11 mouse cellular contexts compared by ENCODE assay signal in genomic region chr9:48733083-48733482, GRCm38 (mm10).
DNase-seq lines count a peak whose midpoint lies in the region; ATAC-seq and TF ChIP-seq lines count a peak whose summit lies in the region.
"Had no signal": no experiment of that assay in that cellular context is flagged by ENCODE, and none has a peak within 500 bp of the region (broad histone marks: within the 10 kb centered on the region; RNA-seq: fewer than 3 reads in every experiment).

No protein-coding gene starts in this region.

- H3K36me3 ChIP-seq in forebrain, embryonic 13.5 days (ENCODE audit: poor library complexity, severe bottlenecking), result no peaks in the 10 kb centered on the region
- no peaks in the 10 kb centered on the region for H3K36me3 ChIP-seq in midbrain, embryonic 14.5 days (ENCODE audit: control insufficient read depth, insufficient read depth, low read length)
- H3K36me3 ChIP-seq: stomach, embryonic 15.5 days had no signal

- H3K4me1 ChIP-seq in forebrain, embryonic 13.5 days, result peaks cover 99% of the 10 kb centered on the region
- H3K4me1 ChIP-seq in midbrain, embryonic 14.5 days (ENCODE audit: control insufficient read depth, insufficient read depth, low read length), result peaks cover 71% of the 10 kb centered on the region

- H3K4me3 ChIP-seq in layer of hippocampus, adult 2 months, result no peak overlapping the region
- no peak overlapping the region for H3K4me3 ChIP-seq in forebrain, embryonic 13.5 days
- no peak overlapping the region for H3K4me3 ChIP-seq in midbrain, embryonic 14.5 days (replicated peaks; ENCODE audit: low read depth, low read length)
- H3K4me3 ChIP-seq: stomach, embryonic 15.5 days had no signal

- no peaks in the 10 kb centered on the region for H3K9me3 ChIP-seq in forebrain, embryonic 13.5 days (replicated peaks)
- H3K9me3 ChIP-seq in midbrain, embryonic 14.5 days (ENCODE audit: control insufficient read depth, low read length), result no peaks in the 10 kb centered on the region
- H3K9me3 ChIP-seq: stomach, embryonic 15.5 days had no signal

- peak overlapping the region; percentile 99 for H3K27ac ChIP-seq in layer of hippocampus, adult 2 months
- H3K27ac ChIP-seq in forebrain, embryonic 13.5 days, result peak overlapping the region; percentile 55
- peak overlapping the region; percentile 41; the same call in 1 of the 2 replicates for H3K27ac ChIP-seq in midbrain, embryonic 14.5 days (replicated peaks; ENCODE audit: low read depth, low read length)
- H3K27ac ChIP-seq: liver, embryonic 14.5 days had no signal

- no peak for ATAC-seq in forebrain, embryonic 13.5 days
- no peak for ATAC-seq in midbrain, embryonic 14.5 days (ENCODE audit: low FRiP score, low TSS enrichment)
- ATAC-seq in frontal cortex, adult (ENCODE audit: low TSS enrichment), result no peak

- H3K4me2 ChIP-seq in forebrain, embryonic 13.5 days, result no peak overlapping the region
- no peak overlapping the region for H3K4me2 ChIP-seq in midbrain, embryonic 14.5 days (ENCODE audit: low read length)
- H3K4me2 ChIP-seq: stomach, embryonic 15.5 days had no signal

- WGBS in forebrain, embryonic 13.5 days, result 57% methylated on average over 6 of the region's 6 CpGs
- WGBS in midbrain, embryonic 14.5 days, result 69% methylated on average over 6 of the region's 6 CpGs

- peaks cover 23% of the 10 kb centered on the region for H3K27me3 ChIP-seq in forebrain, embryonic 13.5 days
- H3K27me3 ChIP-seq in midbrain, embryonic 14.5 days (ENCODE audit: control insufficient read depth, insufficient read depth, low read length), result no peaks in the 10 kb centered on the region

- TF ChIP-seq CTCF in layer of hippocampus, adult 2 months (conservative IDR thresholded peaks at IDR 0.05), result no peak

- peak; percentile 69 to 83 for DNase-seq in cerebellum, postnatal 10 days
- DNase-seq in cerebellum, adult 9-10 months, result no peak
- DNase-seq in layer of hippocampus, adult 2 months (ENCODE audit: low spot score in 2 of 2), result no peak
- no peak for DNase-seq in layer of hippocampus, adult 11-12 months (ENCODE audit: low spot score)
- no peak for DNase-seq in midbrain, embryonic 14.5 days
- DNase-seq in urinary bladder, postnatal 10 days (ENCODE audit: low spot score), result no peak
- DNase-seq: B cell, adult 2 months had no signal

- no peak overlapping the region for H3K9ac ChIP-seq in forebrain, embryonic 13.5 days
- no peak overlapping the region for H3K9ac ChIP-seq in midbrain, embryonic 14.5 days (replicated peaks; ENCODE audit: low read length)
- H3K9ac ChIP-seq: liver, embryonic 14.5 days; stomach, embryonic 15.5 days had no signal

Comparison
In these comparisons a context has a peak if more than half of its experiments do, and no peak if none do; other contexts are left out.
1. DNase-seq: peak in cerebellum, postnatal 10 days (2 of 2); none in cerebellum, adult 9-10 months (single experiment), layer of hippocampus, adult 2 months (0 of 2), layer of hippocampus, adult 11-12 months (single experiment), midbrain, embryonic 14.5 days (single experiment) and urinary bladder, postnatal 10 days (single experiment).
2. H3K27ac ChIP-seq: peak in every context shown above with its lines; median percentile 99 in layer of hippocampus, adult 2 months; 55 in forebrain, embryonic 13.5 days; 41 in midbrain, embryonic 14.5 days.